Mouse (Mus musculus): Measurements from ENCODE around the gene Xpo1. TPM values are rescaled to one million over a fixed set of nuclear protein-coding genes. Genes with fewer than 3 reads are reported as not detected.

Gene Xpo1
- polyA plus RNA-seq (2012): 0.77 and 0.97 TPM in 2 replicates

- no peaks in the 10 kb centered on the region for H3K9me3 ChIP-seq (ENCODE audit: control insufficient read depth, low read length)
- peaks cover 23% of the 10 kb centered on the region for H3K36me3 ChIP-seq (ENCODE audit: control insufficient read depth)
Measured at GRCm38 (mm10) chr11:23255427-23256193, at the start of gene Xpo1. TSS of gene Xpo1 (plus strand) at chr11:23256041.

GRCm38 (mm10) chr11:23209717-23210116 is 46.1 kb upstream of the Xpo1 start:
- Histone ChIP-seq H3K36me3 (ENCODE audit: control insufficient read depth) (no peaks in the 10 kb centered on the region), H3K4me3 (replicated peaks) (no peak overlapping the region), H3K27me3 (ENCODE audit: control insufficient read depth) (no peaks in the 10 kb centered on the region), H3K9me3 (ENCODE audit: control insufficient read depth, low read length) (no peaks in the 10 kb centered on the region), H3K4me1 (ENCODE audit: control insufficient read depth) (peaks cover 3% of the 10 kb centered on the region)
- no peak for TF ChIP-seq GATA1 (IDR thresholded peaks at IDR 0.05; ENCODE audit: low read length)
- no peak for TF ChIP-seq TAL1 (IDR thresholded peaks at IDR 0.05; ENCODE audit: low read length)

More at GRCm38 (mm10) chr11:23255427-23256193, at the start of gene Xpo1:
- TF ChIP-seq TAL1 (IDR thresholded peaks at IDR 0.05; ENCODE audit: low read length): no peak
- no peak for TF ChIP-seq GATA1 (IDR thresholded peaks at IDR 0.05; ENCODE audit: low read length)
- Histone ChIP-seq H3K27me3 (ENCODE audit: control insufficient read depth) (no peaks in the 10 kb centered on the region; the same call in 1 of the 2 replicates), H3K4me3 (replicated peaks) (peak within 1 kb of the TSS; percentile 100), H3K4me1 (ENCODE audit: control insufficient read depth) (peaks cover 49% of the 10 kb centered on the region)

GRCm38 (mm10) chr11:23210590-23211510 is 45.0 kb upstream of the Xpo1 start:
- TF ChIP-seq GATA1 (IDR thresholded peaks at IDR 0.05; ENCODE audit: low read length) (no peak), TAL1 (IDR thresholded peaks at IDR 0.05; ENCODE audit: low read length) (no peak)
- Histone ChIP-seq H3K36me3 (ENCODE audit: control insufficient read depth) (no peaks in the 10 kb centered on the region), H3K9me3 (ENCODE audit: control insufficient read depth, low read length) (no peaks in the 10 kb centered on the region), H3K4me1 (ENCODE audit: control insufficient read depth) (peaks cover 3% of the 10 kb centered on the region), H3K4me3 (replicated peaks) (no peak overlapping the region), H3K27me3 (ENCODE audit: control insufficient read depth) (no peaks in the 10 kb centered on the region)

GRCm38 (mm10) chr11:23217430-23217829 is 38.4 kb upstream of the Xpo1 start:
- Histone ChIP-seq H3K36me3 (ENCODE audit: control insufficient read depth) (no peaks in the 10 kb centered on the region), H3K4me3 (replicated peaks) (no peak overlapping the region), H3K9me3 (ENCODE audit: control insufficient read depth, low read length) (peaks cover 2% of the 10 kb centered on the region; the same call in 1 of the 2 replicates), H3K27me3 (ENCODE audit: control insufficient read depth) (no peaks in the 10 kb centered on the region), H3K4me1 (ENCODE audit: control insufficient read depth) (no peaks in the 10 kb centered on the region)
- no peak for TF ChIP-seq GATA1 (IDR thresholded peaks at IDR 0.05; ENCODE audit: low read length)
- no peak for TF ChIP-seq TAL1 (IDR thresholded peaks at IDR 0.05; ENCODE audit: low read length)

GRCm38 (mm10) chr11:23236015-23236414 is 19.8 kb upstream of the Xpo1 start:
- Histone ChIP-seq H3K4me3 (replicated peaks) (no peak overlapping the region), H3K4me1 (ENCODE audit: control insufficient read depth) (peaks cover 5% of the 10 kb centered on the region), H3K27me3 (ENCODE audit: control insufficient read depth) (peaks cover 2% of the 10 kb centered on the region; the same call in 1 of the 2 replicates), H3K36me3 (ENCODE audit: control insufficient read depth) (no peaks in the 10 kb centered on the region), H3K9me3 (ENCODE audit: control insufficient read depth, low read length) (no peaks in the 10 kb centered on the region)
- no peak for TF ChIP-seq TAL1 (IDR thresholded peaks at IDR 0.05; ENCODE audit: low read length)
- no peak for TF ChIP-seq GATA1 (IDR thresholded peaks at IDR 0.05; ENCODE audit: low read length)

GRCm38 (mm10) chr11:23253931-23254330 is 1.9 kb upstream of the Xpo1 start:
- TF ChIP-seq TAL1 (IDR thresholded peaks at IDR 0.05; ENCODE audit: low read length) (no peak), GATA1 (IDR thresholded peaks at IDR 0.05; ENCODE audit: low read length) (no peak)
- no peaks in the 10 kb centered on the region; the same call in 1 of the 2 replicates for H3K27me3 ChIP-seq (ENCODE audit: control insufficient read depth)
- H3K4me1 ChIP-seq (ENCODE audit: control insufficient read depth): peaks cover 34% of the 10 kb centered on the region
- no peaks in the 10 kb centered on the region for H3K9me3 ChIP-seq (ENCODE audit: control insufficient read depth, low read length)
- no peak overlapping the region for H3K4me3 ChIP-seq (replicated peaks)
- H3K36me3 ChIP-seq (ENCODE audit: control insufficient read depth): peaks cover 9% of the 10 kb centered on the region

- Histone ChIP-seq H3K9me3 (ENCODE audit: control insufficient read depth, low read length) (no peaks in the 10 kb centered on the region), H3K4me1 (ENCODE audit: control insufficient read depth) (peaks cover 40% of the 10 kb centered on the region)
- TF ChIP-seq TAL1 (IDR thresholded peaks at IDR 0.05; ENCODE audit: low read length) (no peak), GATA1 (IDR thresholded peaks at IDR 0.05; ENCODE audit: low read length) (no peak)
Measured at GRCm38 (mm10) chr11:23254548-23254947, 1.3 kb upstream of the Xpo1 start.

GRCm38 (mm10) chr11:23255053-23255426 is 801 bp upstream of the Xpo1 start:
- Histone ChIP-seq H3K4me1 (ENCODE audit: control insufficient read depth) (peaks cover 44% of the 10 kb centered on the region), H3K9me3 (ENCODE audit: control insufficient read depth, low read length) (no peaks in the 10 kb centered on the region), H3K4me3 (replicated peaks) (peak overlapping the region; percentile 100), H3K36me3 (ENCODE audit: control insufficient read depth) (peaks cover 17% of the 10 kb centered on the region), H3K27me3 (ENCODE audit: control insufficient read depth) (no peaks in the 10 kb centered on the region; the same call in 1 of the 2 replicates)
- no peak for TF ChIP-seq GATA1 (IDR thresholded peaks at IDR 0.05; ENCODE audit: low read length)
- TF ChIP-seq TAL1 (IDR thresholded peaks at IDR 0.05; ENCODE audit: low read length): no peak

More at GRCm38 (mm10) chr11:23254548-23254947, 1.3 kb upstream of the Xpo1 start:
- peak overlapping the region; percentile 100 for H3K4me3 ChIP-seq (replicated peaks)
- peaks cover 15% of the 10 kb centered on the region for H3K36me3 ChIP-seq (ENCODE audit: control insufficient read depth)
- no peaks in the 10 kb centered on the region; the same call in 1 of the 2 replicates for H3K27me3 ChIP-seq (ENCODE audit: control insufficient read depth)

Data from erythroblast, embryonic 14.5 days (primary cell).